Mouse (Mus musculus): Measurements from ENCODE around the gene Ptp4a2. TPM values are rescaled to one million over a fixed set of nuclear protein-coding genes. Genes with fewer than 3 reads are reported as not detected.
A peak's percentile ranks its signal among the peaks of the same experiment; 100 is the strongest.

Ptp4a2 gene
- polyA plus RNA-seq, 1 experiment = 138 TPM

DNA sequence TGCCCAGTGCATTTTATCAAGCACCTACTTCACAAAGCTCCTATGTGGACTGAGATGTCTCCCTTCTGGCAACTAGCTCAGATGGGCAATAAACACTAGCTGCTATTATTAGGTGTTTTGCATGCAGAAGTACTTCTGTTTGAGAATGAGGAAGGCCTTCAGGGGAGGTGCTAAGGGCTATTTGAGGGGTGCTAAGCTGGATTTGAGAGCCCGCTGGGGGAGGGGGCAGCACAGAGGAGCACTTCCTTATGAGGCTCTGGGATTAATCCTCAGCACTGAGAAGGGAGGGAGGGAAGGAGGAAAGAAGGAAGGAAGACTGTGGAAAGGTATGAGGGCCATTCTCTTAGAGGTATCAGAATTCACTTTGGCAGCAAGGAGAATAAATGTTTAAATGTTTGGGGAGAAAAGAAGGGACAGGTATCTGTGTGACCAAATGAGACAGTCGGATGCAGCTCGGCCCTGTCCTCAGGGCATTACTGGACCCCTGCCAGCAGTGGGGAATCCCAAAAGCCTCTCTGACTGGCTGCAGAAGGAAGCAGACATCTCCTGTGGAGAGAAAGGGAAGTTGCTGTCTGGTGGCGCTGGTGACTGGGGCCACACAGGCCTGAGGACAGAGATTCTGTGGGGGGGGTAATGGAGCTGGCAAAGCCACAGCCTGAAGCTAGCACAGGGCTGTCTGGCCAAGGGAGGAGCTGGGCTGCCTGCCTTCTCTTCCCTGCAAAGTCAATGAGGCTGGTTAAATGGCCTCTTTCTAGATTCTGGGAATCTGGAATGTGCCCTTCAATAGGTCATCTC lies 28.9 kb upstream of the Ptp4a2 start:
- Histone ChIP-seq H3K27me3 (ENCODE audit: control insufficient read depth, insufficient read depth, insufficient read length) (no peaks in the 10 kb centered on the region), H3ac (ENCODE audit: control insufficient read depth, insufficient read length) (no peak overlapping the region), H3K79me2 (ENCODE audit: control insufficient read depth, insufficient read depth) (no peaks in the 10 kb centered on the region), H3K4me3 (no peak overlapping the region), H3K4me2 (ENCODE audit: low read depth) (no peak overlapping the region), H3K36me3 (ENCODE audit: control insufficient read depth, insufficient read depth) (no peaks in the 10 kb centered on the region)
- no peak for TF ChIP-seq TCF12 (IDR thresholded peaks at IDR 0.05; ENCODE audit: insufficient read depth, poor library complexity, severe bottlenecking)
- no peak for TF ChIP-seq POLR2AphosphoS2 (IDR thresholded peaks at IDR 0.05; ENCODE audit: insufficient read length, low read depth)

DNA sequence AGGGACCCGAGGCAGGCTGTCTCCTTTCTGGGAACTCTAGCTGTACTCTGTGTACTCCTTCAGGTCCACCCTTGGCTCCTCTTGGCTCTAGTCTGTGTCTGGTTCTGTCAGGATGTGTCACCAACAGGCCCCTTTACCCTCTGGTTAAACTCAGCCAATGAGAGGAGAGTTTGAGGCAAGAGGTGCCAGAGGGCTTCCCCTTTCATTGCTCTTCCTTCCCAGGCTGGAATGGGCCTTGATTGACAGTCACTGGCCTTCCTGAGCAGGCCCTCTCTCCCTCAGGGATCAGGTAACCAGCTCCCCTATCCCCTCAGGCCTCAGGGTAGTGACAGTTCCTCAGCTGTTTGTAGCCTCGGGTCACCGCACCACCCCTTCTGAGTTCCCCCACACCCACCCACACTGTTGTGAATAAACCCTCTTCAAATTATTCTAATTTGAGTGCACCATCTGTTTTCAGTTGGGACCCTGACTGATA lies 28.1 kb upstream of the Ptp4a2 start:
- no peak overlapping the region for H3K4me3 ChIP-seq
- H3K36me3 ChIP-seq (ENCODE audit: control insufficient read depth, insufficient read depth) = no peaks in the 10 kb centered on the region
- no peak overlapping the region for H3ac ChIP-seq (ENCODE audit: control insufficient read depth, insufficient read length)
- H3K79me2 ChIP-seq (ENCODE audit: control insufficient read depth, insufficient read depth) = no peaks in the 10 kb centered on the region
- no peaks in the 10 kb centered on the region for H3K27me3 ChIP-seq (ENCODE audit: control insufficient read depth, insufficient read depth, insufficient read length)
- no peak for TF ChIP-seq SRF (IDR thresholded peaks at IDR 0.05; ENCODE audit: control insufficient read depth, insufficient read length, low read depth)
- TF ChIP-seq MYOD1 (IDR thresholded peaks at IDR 0.05; ENCODE audit: control insufficient read depth in 1 of 3, insufficient read length in 2 of 3, low read depth in 2 of 3) = peak in 2 of 3 experiments; percentile 32 to 67
- no peak overlapping the region for H3K4me2 ChIP-seq (ENCODE audit: low read depth)

DNA sequence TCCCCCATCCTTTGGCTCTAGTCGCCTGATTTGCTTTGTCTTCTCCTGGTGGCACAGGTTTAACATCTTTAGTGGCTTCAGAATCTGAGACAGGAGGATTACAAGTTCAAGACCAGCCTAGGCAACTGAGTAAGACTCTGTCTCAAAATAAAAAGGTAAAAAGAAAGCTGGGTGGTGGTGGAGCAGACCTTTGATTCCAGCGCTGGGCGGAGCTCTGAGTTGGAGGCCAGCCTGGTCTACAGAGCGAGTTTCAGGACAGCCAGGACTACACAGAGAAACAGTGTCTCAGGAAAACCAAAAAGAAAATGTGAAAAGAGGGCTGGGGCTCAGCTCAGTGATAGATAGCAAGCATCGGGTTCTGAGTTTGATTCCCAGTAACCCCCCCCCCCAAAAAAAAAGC lies 27.5 kb upstream of the Ptp4a2 start:
- no peak overlapping the region for H3K4me3 ChIP-seq
- H3ac ChIP-seq (ENCODE audit: control insufficient read depth, insufficient read length) = no peak overlapping the region
- H3K4me2 ChIP-seq (ENCODE audit: low read depth) = no peak overlapping the region
- no peaks in the 10 kb centered on the region for H3K36me3 ChIP-seq (ENCODE audit: control insufficient read depth, insufficient read depth)
- H3K27me3 ChIP-seq (ENCODE audit: control insufficient read depth, insufficient read depth, insufficient read length) = no peaks in the 10 kb centered on the region
- TF ChIP-seq TCF3 (IDR thresholded peaks at IDR 0.05; ENCODE audit: insufficient read length, low read depth) (no peak), E2F4 (IDR thresholded peaks at IDR 0.05; ENCODE audit: insufficient read depth) (no peak), CEBPB (IDR thresholded peaks at IDR 0.05; ENCODE audit: insufficient read depth, poor library complexity, severe bottlenecking) (no peak), POLR2AphosphoS2 (IDR thresholded peaks at IDR 0.05; ENCODE audit: insufficient read length, low read depth) (no peak), REST (IDR thresholded peaks at IDR 0.05; ENCODE audit: insufficient read depth, insufficient read length) (no peak), TCF12 (IDR thresholded peaks at IDR 0.05; ENCODE audit: insufficient read depth, poor library complexity, severe bottlenecking) (no peak), MAX (IDR thresholded peaks at IDR 0.05; ENCODE audit: low read depth) (no peak), POLR2A (IDR thresholded peaks at IDR 0.05; ENCODE audit: insufficient read length, low read depth) (no peak), MYOD1 (IDR thresholded peaks at IDR 0.05; ENCODE audit: control insufficient read depth in 1 of 3, insufficient read length in 2 of 3, low read depth in 2 of 3) (no peak), USF1 (IDR thresholded peaks at IDR 0.05; ENCODE audit: low read depth) (no peak)
- no peaks in the 10 kb centered on the region for H3K79me2 ChIP-seq (ENCODE audit: control insufficient read depth, insufficient read depth)

DNA sequence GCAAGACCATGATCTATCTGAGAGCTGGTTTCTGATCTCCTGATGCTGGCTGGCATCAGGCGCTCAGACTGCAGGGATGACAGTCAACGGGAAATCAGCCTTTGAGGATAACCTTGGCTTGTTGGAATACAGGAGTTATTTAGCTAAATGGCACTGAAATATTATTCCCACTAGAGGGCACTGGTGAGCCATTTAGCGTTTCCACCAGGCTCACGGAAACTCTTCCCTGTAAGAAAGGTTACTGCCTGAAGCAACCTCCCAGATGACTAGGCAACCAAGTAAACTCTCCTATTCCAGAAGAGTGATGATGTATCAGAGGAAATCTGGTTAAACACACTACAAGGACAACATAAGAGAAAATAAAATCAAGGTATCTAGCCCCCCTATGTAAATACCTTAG lies 25.8 kb upstream of the Ptp4a2 start:
- no peak overlapping the region for H3ac ChIP-seq (ENCODE audit: control insufficient read depth, insufficient read length)
- H3K4me2 ChIP-seq (ENCODE audit: low read depth) = no peak overlapping the region
- H3K79me2 ChIP-seq (ENCODE audit: control insufficient read depth, insufficient read depth) = no peaks in the 10 kb centered on the region
- TF ChIP-seq POLR2AphosphoS2 (IDR thresholded peaks at IDR 0.05; ENCODE audit: insufficient read length, low read depth) (no peak), POLR2A (IDR thresholded peaks at IDR 0.05; ENCODE audit: insufficient read length, low read depth) (no peak), CEBPB (IDR thresholded peaks at IDR 0.05; ENCODE audit: insufficient read depth, poor library complexity, severe bottlenecking) (no peak), USF1 (IDR thresholded peaks at IDR 0.05; ENCODE audit: low read depth) (no peak), E2F4 (IDR thresholded peaks at IDR 0.05; ENCODE audit: insufficient read depth) (no peak), TCF12 (IDR thresholded peaks at IDR 0.05; ENCODE audit: insufficient read depth, poor library complexity, severe bottlenecking) (no peak), REST (IDR thresholded peaks at IDR 0.05; ENCODE audit: insufficient read depth, insufficient read length) (no peak), MYOG (IDR thresholded peaks at IDR 0.05; ENCODE audit: control insufficient read depth in 1 of 3, insufficient read depth in 1 of 3, insufficient read length in 2 of 3, low read depth in 2 of 3) (no peak), MYOD1 (IDR thresholded peaks at IDR 0.05; ENCODE audit: control insufficient read depth in 1 of 3, insufficient read length in 2 of 3, low read depth in 2 of 3) (no peak), MAX (IDR thresholded peaks at IDR 0.05; ENCODE audit: low read depth) (no peak), SRF (IDR thresholded peaks at IDR 0.05; ENCODE audit: control insufficient read depth, insufficient read length, low read depth) (no peak), TCF3 (IDR thresholded peaks at IDR 0.05; ENCODE audit: insufficient read length, low read depth) (no peak)
- H3K4me3 ChIP-seq = no peak overlapping the region
- H3K36me3 ChIP-seq (ENCODE audit: control insufficient read depth, insufficient read depth) = no peaks in the 10 kb centered on the region
- no peaks in the 10 kb centered on the region for H3K27me3 ChIP-seq (ENCODE audit: control insufficient read depth, insufficient read depth, insufficient read length)

DNA sequence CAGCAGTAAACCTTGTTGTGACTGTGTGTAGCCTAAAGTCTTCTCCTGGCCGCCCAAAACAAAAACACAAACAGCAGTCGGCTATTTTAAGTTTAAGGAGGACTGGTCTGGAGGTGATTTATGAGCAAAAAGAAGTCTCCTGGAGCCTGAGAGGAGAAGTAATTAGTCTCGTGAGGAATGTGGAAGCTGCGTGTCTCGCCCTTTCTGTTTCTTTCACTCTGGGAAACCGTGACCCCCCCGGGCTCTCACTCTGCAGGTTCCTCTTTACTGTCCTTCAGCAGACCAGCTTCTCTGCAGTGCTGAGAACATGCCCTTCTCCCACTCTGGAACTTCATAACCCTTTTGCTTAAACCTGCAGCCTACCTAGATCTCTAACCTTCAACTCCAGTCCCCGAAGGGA lies 22.3 kb upstream of the Ptp4a2 start:
- H3K4me2 ChIP-seq (ENCODE audit: low read depth) = no peak overlapping the region
- H3K36me3 ChIP-seq (ENCODE audit: control insufficient read depth, insufficient read depth) = no peaks in the 10 kb centered on the region
- TF ChIP-seq POLR2A (IDR thresholded peaks at IDR 0.05; ENCODE audit: insufficient read length, low read depth) (no peak), USF1 (IDR thresholded peaks at IDR 0.05; ENCODE audit: low read depth) (no peak), MYOG (IDR thresholded peaks at IDR 0.05; ENCODE audit: control insufficient read depth in 1 of 3, insufficient read depth in 1 of 3, insufficient read length in 2 of 3, low read depth in 2 of 3) (no peak), POLR2AphosphoS2 (IDR thresholded peaks at IDR 0.05; ENCODE audit: insufficient read length, low read depth) (no peak), SRF (IDR thresholded peaks at IDR 0.05; ENCODE audit: control insufficient read depth, insufficient read length, low read depth) (no peak), MAX (IDR thresholded peaks at IDR 0.05; ENCODE audit: low read depth) (no peak), TCF3 (IDR thresholded peaks at IDR 0.05; ENCODE audit: insufficient read length, low read depth) (no peak), REST (IDR thresholded peaks at IDR 0.05; ENCODE audit: insufficient read depth, insufficient read length) (no peak), CEBPB (IDR thresholded peaks at IDR 0.05; ENCODE audit: insufficient read depth, poor library complexity, severe bottlenecking) (no peak), E2F4 (IDR thresholded peaks at IDR 0.05; ENCODE audit: insufficient read depth) (no peak), MYOD1 (IDR thresholded peaks at IDR 0.05; ENCODE audit: control insufficient read depth in 1 of 3, insufficient read length in 2 of 3, low read depth in 2 of 3) (no peak), TCF12 (IDR thresholded peaks at IDR 0.05; ENCODE audit: insufficient read depth, poor library complexity, severe bottlenecking) (no peak)
- H3K4me3 ChIP-seq = no peak overlapping the region
- no peak overlapping the region for H3ac ChIP-seq (ENCODE audit: control insufficient read depth, insufficient read length)
- no peaks in the 10 kb centered on the region for H3K79me2 ChIP-seq (ENCODE audit: control insufficient read depth, insufficient read depth)
- no peaks in the 10 kb centered on the region for H3K27me3 ChIP-seq (ENCODE audit: control insufficient read depth, insufficient read depth, insufficient read length)
